Mouse (Mus musculus) liver, postnatal 0 days (tissue): ENCODE results near the gene Ripply2. TPM values are rescaled to one million over a fixed set of nuclear protein-coding genes. Genes with fewer than 3 reads are reported as not detected.

ENCODE experiments used
- ATAC-seq: fragments of 200-750 bp; cut with Nextera tagmentation; 2 replicates; pipeline ENCODE4 v1.8.0; 2017; ENCODE audit warnings: mild to moderate bottlenecking, moderate library complexity
- DNase-seq: peaks from one replicate; pipeline ENCODE4 v3.0.0-alpha.2; 2016
- H3K27ac ChIP-seq: fragments of 300-500 bp; sonication (generic); 2 replicates; pipeline ENCODE4 v1.5.1; 2014; ENCODE audit warnings: antibody characterized with exemption, moderate library complexity, mild to moderate bottlenecking, low read depth
- H3K27me3 ChIP-seq: fragments of 300-500 bp; sonication (generic); 2 replicates; pipeline ENCODE4 v1.6.1; 2014; ENCODE audit warnings: low read length, control low read depth, mixed read lengths; ENCODE audit not compliant: insufficient read depth
- H3K36me3 ChIP-seq: fragments of 300-500 bp; sonication (generic); replicated peaks from 2 replicates; pipeline ENCODE4 v1.6.1; 2014; ENCODE audit warnings: mild to moderate bottlenecking, control low read depth, low read length, moderate library complexity, mixed read lengths; ENCODE audit not compliant: insufficient read depth
- H3K4me1 ChIP-seq: fragments of 300-500 bp; sonication (generic); 2 replicates; pipeline ENCODE4 v1.6.1; 2014; ENCODE audit warnings: antibody characterized with exemption, mild to moderate bottlenecking, control low read depth; ENCODE audit not compliant: insufficient read depth
- H3K4me2 ChIP-seq: fragments of 300-500 bp; sonication (generic); 2 replicates; pipeline ENCODE4 v1.6.1; 2014; ENCODE audit warnings: low read depth, mild to moderate bottlenecking, low read length, moderate library complexity, mixed read lengths
- H3K4me3 ChIP-seq: fragments of 300-500 bp; sonication (generic); 2 replicates; pipeline ENCODE4 v1.5.1; 2014; ENCODE audit warnings: low read depth, low read length
- H3K9ac ChIP-seq: fragments of 300-500 bp; sonication (generic); replicated peaks from 2 replicates; pipeline ENCODE4 v1.6.1; 2014; ENCODE audit warnings: mild to moderate bottlenecking, moderate library complexity
- H3K9me3 ChIP-seq: fragments of 300-500 bp; sonication (generic); 2 replicates; pipeline ENCODE4 v1.6.1; 2016; ENCODE audit warnings: mild to moderate bottlenecking, control low read depth, low read length, mixed read lengths
- CTCF ChIP-seq: sonication (generic); IDR thresholded peaks from 2 replicates; pipeline ENCODE4 v1.5.1; 2016; ENCODE audit warnings: antibody characterized with exemption, low read depth
- EP300 ChIP-seq: IDR thresholded peaks from 2 replicates; pipeline ENCODE4 v1.6.1; 2016; ENCODE audit warnings: antibody characterized with exemption, low read depth, mild to moderate bottlenecking
- WGBS: fragments of 180-500 bp; shearing (Covaris S2); extraction: QIAGEN DNeasy Blood & Tissue Kit; methylation state at CpG from one replicate; pipeline ENCODE4 v1.1.7; 2014; ENCODE audit not compliant: insufficient replicate concordance; 5-methylcytosine and 5-hydroxymethylcytosine counted together
- polyA plus RNA-seq: library from polyadenylated mRNA; unstranded; fragments of >200 nt; fragmentation: Nextera tagmentation; extraction: Ambion mirVana; gene quantifications from 2 replicates; pipeline ENCODE4 v1.2.1, GENCODE M21; 2015

Gene Ripply2
- polyA plus RNA-seq, 1 experiment from 2014 or later = not detected

DNA sequence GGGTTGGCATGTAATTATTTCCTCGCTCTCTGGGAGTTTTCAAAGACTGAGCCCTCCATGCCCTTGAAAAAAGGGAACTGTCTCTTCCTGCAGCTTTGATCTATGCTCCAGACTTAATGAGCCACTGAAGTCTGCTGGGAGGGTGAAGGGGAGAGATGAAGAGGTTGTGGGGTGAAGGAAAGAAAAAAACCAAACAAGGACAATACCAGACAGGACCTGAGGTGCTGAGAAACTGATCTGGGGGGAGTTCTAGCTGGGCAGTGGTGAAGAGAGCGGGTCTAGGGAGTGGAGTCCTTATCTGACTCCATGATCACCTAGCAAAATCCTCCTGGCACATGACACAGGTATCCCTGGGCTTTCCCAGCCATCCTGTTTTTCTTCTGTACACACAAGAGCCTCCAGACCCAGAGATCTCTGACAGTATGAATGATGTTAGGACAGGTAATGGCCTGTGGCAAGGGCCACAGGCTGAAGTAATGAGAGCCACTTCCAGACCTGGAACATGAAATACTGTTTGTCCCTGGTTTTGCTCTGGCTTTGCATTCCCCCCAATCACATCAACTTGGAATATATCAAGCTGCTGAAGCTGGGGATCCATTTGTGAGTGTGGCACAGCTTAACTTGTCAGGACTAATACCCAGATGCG lies 18.2 kb upstream of the Ripply2 start:
- Histone ChIP-seq H3K4me2 (no peak overlapping the region), H3K27me3 (no peaks in the 10 kb centered on the region), H3K27ac (no peak overlapping the region), H3K4me3 (no peak overlapping the region), H3K36me3 (no peaks in the 10 kb centered on the region), H3K9me3 (no peaks in the 10 kb centered on the region), H3K4me1 (no peaks in the 10 kb centered on the region), H3K9ac (no peak overlapping the region)
- TF ChIP-seq EP300 = no peak
- TF ChIP-seq CTCF = no peak
- ATAC-seq (no peak), DNase-seq (no peak)
- WGBS = 57% methylated on average over 3 of the region's 3 CpGs

DNA sequence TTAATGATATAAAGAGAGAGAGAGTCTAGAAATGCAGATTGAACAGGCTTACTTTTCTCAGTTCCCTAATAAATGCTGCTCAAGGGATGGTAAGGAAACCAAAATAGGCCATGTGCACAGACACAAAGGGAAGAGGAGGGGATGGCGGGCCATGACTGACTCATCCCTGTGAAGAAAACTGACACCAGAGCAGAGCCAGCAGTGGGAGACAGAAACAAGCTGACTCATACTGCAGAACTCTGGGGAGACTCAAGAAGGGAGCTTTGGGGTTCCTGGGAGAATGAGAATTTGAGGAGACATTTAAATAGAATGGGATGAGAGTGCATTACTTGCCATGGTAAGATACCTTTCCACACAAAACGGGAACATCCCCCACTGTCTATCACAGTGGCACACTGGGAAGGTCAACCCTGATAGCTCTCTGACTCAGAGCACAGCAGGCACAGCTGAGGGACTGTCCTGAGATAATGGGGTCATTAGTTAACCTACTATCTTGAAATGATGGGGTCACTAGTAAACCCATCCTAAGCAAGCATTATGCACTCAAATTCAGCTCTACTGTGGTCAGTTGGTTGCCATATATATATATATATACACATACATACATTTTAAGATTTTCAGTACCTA lies 15.3 kb upstream of the Ripply2 start:
- no peak for DNase-seq

DNA sequence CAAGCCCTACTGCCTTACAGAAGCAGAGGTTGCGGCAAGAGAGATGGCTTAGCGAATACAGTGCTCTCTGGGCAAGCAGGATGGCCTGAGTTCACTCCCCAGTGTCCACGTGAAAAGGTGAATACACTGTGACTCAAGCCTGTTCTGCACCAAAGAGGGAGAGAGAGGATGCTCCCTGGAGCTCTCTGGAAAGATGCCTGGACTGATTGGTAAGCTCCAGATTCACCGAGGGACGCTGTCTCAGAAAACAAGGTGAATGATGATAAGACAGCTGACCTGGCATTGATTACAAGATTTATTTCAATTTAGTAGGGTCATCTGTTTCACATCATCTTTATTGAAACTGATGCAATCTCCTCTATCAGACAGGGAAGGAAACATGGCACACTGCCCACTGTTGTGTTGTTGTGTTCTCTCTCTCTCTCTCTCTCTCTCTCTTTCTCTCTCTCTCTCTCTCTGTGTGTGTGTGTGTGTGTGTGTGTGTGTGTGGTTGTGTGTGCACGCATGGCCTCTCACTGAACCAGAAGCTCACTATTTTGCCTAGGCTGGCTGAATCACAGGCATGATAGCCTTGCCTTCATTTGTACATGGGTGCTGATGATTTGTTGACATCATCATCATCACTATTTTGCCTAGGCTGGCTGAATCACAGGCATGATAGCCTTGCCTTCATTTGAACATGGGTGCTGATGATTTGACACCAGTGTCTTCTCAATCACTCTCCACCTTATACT lies 10.5 kb upstream of the Ripply2 start:
- no peak overlapping the region for H3K27ac ChIP-seq
- WGBS = 64% methylated on average over 6 of the region's 6 CpGs
- no peak for TF ChIP-seq CTCF
- no peak for TF ChIP-seq EP300
- H3K27me3 ChIP-seq = no peaks in the 10 kb centered on the region
- H3K4me1 ChIP-seq = no peaks in the 10 kb centered on the region
- ATAC-seq = no peak
- no peak for DNase-seq
- H3K9me3 ChIP-seq = no peaks in the 10 kb centered on the region
- no peak overlapping the region for H3K4me3 ChIP-seq
- H3K9ac ChIP-seq = no peak overlapping the region
- no peaks in the 10 kb centered on the region for H3K36me3 ChIP-seq
- no peak overlapping the region for H3K4me2 ChIP-seq

More for the DNA sequence above, 15.3 kb upstream of the Ripply2 start:
- 53% methylated on average over 2 of the region's 2 CpGs for WGBS
- Histone ChIP-seq H3K4me3 (no peak overlapping the region), H3K4me1 (no peaks in the 10 kb centered on the region), H3K9me3 (no peaks in the 10 kb centered on the region), H3K36me3 (no peaks in the 10 kb centered on the region), H3K27ac (no peak overlapping the region), H3K27me3 (no peaks in the 10 kb centered on the region), H3K4me2 (no peak overlapping the region), H3K9ac (no peak overlapping the region)
- ATAC-seq = no peak
- TF ChIP-seq CTCF (no peak), EP300 (no peak)

DNA sequence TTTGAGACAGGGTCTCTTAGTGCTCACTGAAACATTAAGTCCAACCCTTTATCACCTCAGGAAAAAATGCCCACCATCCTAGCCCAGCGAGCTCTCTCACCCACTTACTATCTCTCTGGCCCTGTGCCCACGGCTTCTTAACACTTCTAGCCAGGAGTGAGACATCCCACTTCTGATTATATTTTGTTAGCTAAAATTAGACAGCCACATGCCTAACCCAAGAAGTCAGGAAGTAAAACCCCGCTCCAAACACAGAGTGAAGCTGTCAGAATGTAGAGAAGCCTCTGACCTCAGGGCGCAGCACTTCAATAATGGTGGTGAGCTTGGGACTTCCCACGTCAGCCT lies 9.9 kb upstream of the Ripply2 start:
- no peak for DNase-seq
- Histone ChIP-seq H3K27ac (no peak overlapping the region), H3K4me2 (no peak overlapping the region), H3K4me3 (no peak overlapping the region), H3K27me3 (no peaks in the 10 kb centered on the region), H3K36me3 (no peaks in the 10 kb centered on the region), H3K4me1 (no peaks in the 10 kb centered on the region), H3K9ac (no peak overlapping the region), H3K9me3 (no peaks in the 10 kb centered on the region)
- TF ChIP-seq EP300 (no peak), CTCF (no peak)
- no peak for ATAC-seq
- WGBS = 40% methylated on average over 5 of the region's 5 CpGs

DNA sequence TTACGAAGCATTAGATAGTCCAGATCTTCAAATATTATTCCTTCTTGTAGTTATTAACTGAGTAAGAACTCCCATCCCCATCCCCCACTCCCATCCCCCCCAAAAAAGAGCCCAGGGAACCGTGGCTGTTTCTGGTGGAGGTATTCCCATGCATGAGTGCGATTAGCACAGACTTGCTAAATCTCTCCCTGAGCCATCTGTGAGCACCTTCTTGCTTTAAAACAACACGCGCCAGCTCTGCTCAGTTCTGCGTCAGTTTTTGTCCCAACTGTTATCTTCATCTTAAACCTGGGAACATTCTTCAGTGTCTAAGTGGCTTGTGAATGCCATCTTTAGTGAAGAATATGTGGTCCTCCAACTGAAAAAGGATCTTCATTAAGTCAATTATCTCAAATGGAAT lies 6.8 kb upstream of the Ripply2 start:
- H3K27ac ChIP-seq = no peak overlapping the region
- H3K4me2 ChIP-seq = no peak overlapping the region
- DNase-seq = no peak
- H3K4me1 ChIP-seq = no peaks in the 10 kb centered on the region
- TF ChIP-seq EP300 = no peak
- no peak for TF ChIP-seq CTCF
- H3K36me3 ChIP-seq = no peaks in the 10 kb centered on the region
- H3K9me3 ChIP-seq = no peaks in the 10 kb centered on the region
- no peaks in the 10 kb centered on the region for H3K27me3 ChIP-seq
- no peak for ATAC-seq
- no peak overlapping the region for H3K9ac ChIP-seq
- no peak overlapping the region for H3K4me3 ChIP-seq
- WGBS = 50% methylated on average over 6 of the region's 6 CpGs

DNA sequence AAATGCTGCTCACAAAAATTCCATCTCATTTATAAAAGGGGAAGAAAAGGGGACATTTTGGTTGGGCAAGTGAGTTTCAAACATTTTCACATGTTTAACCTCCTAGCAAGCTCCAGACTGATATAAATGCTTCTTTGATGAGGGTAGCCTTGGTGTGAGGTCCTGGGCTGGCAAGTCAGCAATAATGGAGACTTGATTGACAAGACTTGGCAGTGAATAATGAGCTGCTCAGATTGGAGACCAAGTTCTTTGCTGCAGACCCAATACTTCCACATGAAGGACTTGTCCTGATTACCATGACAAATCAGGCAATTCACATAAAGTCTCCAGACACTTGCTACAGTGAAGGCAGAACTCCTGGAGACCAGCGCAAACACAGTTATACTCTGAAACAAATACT lies 6.4 kb upstream of the Ripply2 start:
- no peak overlapping the region for H3K27ac ChIP-seq
- no peak overlapping the region for H3K4me2 ChIP-seq
- WGBS = 76% methylated on average over 1 of the region's 1 CpGs
- ATAC-seq (no peak), DNase-seq (no peak)
- H3K27me3 ChIP-seq = peaks cover under 1% of the 10 kb centered on the region; the same call in 1 of the 2 replicates
- TF ChIP-seq EP300 (no peak), CTCF (no peak)
- no peaks in the 10 kb centered on the region for H3K36me3 ChIP-seq
- no peaks in the 10 kb centered on the region for H3K4me1 ChIP-seq
- no peak overlapping the region for H3K4me3 ChIP-seq
- no peaks in the 10 kb centered on the region for H3K9me3 ChIP-seq
- no peak overlapping the region for H3K9ac ChIP-seq
